Mouse (Mus musculus) liver, embryonic 16.5 days (tissue): ENCODE data around the gene Rhbg. TPM values are rescaled to one million over a fixed set of nuclear protein-coding genes. Genes with fewer than 3 reads are reported as not detected.
"Not testable (repeated sequence)": the region's sequence is repeated elsewhere in the genome, so short reads cannot be mapped to it uniquely, and the experiment has no call there.

Experiments
- ATAC-seq: fragments of 200-750 bp; cut with Nextera tagmentation; 2 replicates; pipeline ENCODE4 v1.8.0; 2017; ENCODE audit warnings: low read depth, mild to moderate bottlenecking, moderate number of reproducible peaks, moderate library complexity
- H3K27ac ChIP-seq: fragments of 300-500 bp; sonication (generic); 2 replicates; pipeline ENCODE4 v1.5.1; 2014; ENCODE audit warnings: mild to moderate bottlenecking, low read length
- H3K27me3 ChIP-seq: fragments of 300-500 bp; sonication (generic); 2 replicates; pipeline ENCODE4 v1.6.1; 2014; ENCODE audit warnings: low read depth, low read length, mixed read lengths; ENCODE audit not compliant: control insufficient read depth, insufficient read depth
- H3K36me3 ChIP-seq: fragments of 300-500 bp; sonication (generic); 2 replicates; pipeline ENCODE4 v1.6.1; 2014; ENCODE audit warnings: mild to moderate bottlenecking; ENCODE audit not compliant: control insufficient read depth, insufficient read depth
- H3K4me1 ChIP-seq: fragments of 300-500 bp; sonication (generic); 2 replicates; pipeline ENCODE4 v1.6.1; 2014; ENCODE audit warnings: low read depth, low read length, mixed read lengths; ENCODE audit not compliant: control insufficient read depth
- H3K4me2 ChIP-seq: fragments of 300-500 bp; sonication (generic); 2 replicates; pipeline ENCODE4 v1.6.1; 2014; ENCODE audit warnings: low read depth, low read length, mixed read lengths
- H3K4me3 ChIP-seq: fragments of 300-500 bp; sonication (generic); 2 replicates; pipeline ENCODE4 v1.5.1; 2014; ENCODE audit warnings: low read depth, mild to moderate bottlenecking, low read length
- H3K9ac ChIP-seq: fragments of 300-500 bp; sonication (generic); 2 replicates; pipeline ENCODE4 v1.6.1; 2014; ENCODE audit warnings: low read depth, low read length
- H3K9me3 ChIP-seq: fragments of 300-500 bp; sonication (generic); replicated peaks from 2 replicates; pipeline ENCODE4 v1.6.1; 2016; ENCODE audit warnings: low read length; ENCODE audit not compliant: control insufficient read depth
- WGBS: fragments of 180-500 bp; shearing (Covaris S2); extraction: QIAGEN DNeasy Blood & Tissue Kit; methylation state at CpG from one replicate; pipeline ENCODE4 v1.1.7; 2014; ENCODE audit not compliant: insufficient replicate concordance; 5-methylcytosine and 5-hydroxymethylcytosine counted together
- polyA plus RNA-seq: library from polyadenylated mRNA; unstranded; fragments of >200 nt; fragmentation: Nextera tagmentation; extraction: Ambion mirVana; gene quantifications from 2 replicates; pipeline ENCODE4 v1.2.1, GENCODE M21; 2015

The Rhbg gene
- polyA plus RNA-seq = 4.8 and 6.3 TPM in 2 replicates

DNA sequence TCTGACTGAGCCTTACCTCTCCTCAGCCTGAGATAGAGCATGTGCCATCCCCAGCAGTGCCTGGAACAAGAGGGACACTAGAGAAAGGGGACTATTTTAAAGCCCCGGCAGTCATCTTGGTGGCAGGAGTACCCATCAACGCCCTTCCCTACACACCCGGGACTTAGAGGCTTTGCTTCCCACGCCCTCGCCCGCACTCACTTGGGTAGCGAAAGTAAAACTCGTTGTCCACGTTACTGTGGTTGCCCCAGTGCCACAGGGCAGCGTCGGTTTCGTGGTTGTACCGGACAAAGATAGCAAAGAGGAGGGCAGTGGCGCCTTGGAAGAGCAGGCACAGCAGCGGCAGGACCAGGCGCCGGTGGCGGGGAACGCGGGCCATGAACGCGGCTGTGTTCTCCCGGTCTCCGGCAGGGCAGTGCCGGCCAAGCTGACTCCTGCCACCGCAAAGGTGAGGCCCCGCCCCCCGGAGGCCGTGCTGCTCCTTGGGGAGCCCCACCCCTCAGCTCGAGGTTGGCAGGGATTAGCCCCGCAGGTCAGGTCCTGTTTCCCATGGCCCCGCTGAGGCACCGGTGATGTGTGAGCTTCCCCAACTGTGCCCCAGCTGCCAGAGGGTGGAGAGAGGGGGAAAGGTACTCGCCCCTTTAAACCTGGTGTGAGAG lies at the start of gene Rhbg:
TSS of gene Rhbg (minus strand) at position 442 of the 659 bp plus-strand sequence.
- H3K4me3 ChIP-seq = peak within 1 kb of the TSS; percentile 55
- H3K27ac ChIP-seq = no peak within 1 kb of the TSS
- no peaks in the 10 kb centered on the region for H3K36me3 ChIP-seq
- ATAC-seq = peak; percentile 41; the same call in 1 of the 2 replicates
- no peak within 1 kb of the TSS for H3K9ac ChIP-seq
- peak within 1 kb of the TSS; percentile 66 for H3K4me2 ChIP-seq
- H3K4me1 ChIP-seq = peaks cover 7% of the 10 kb centered on the region; the same call in 1 of the 2 replicates
- peaks cover 29% of the 10 kb centered on the region for H3K27me3 ChIP-seq
- H3K9me3 ChIP-seq = no peaks in the 10 kb centered on the region
- 3% methylated on average over 34 of the region's 34 CpGs for WGBS

- no peak overlapping the region for H3K4me2 ChIP-seq
- peaks cover 35% of the 10 kb centered on the region for H3K36me3 ChIP-seq
- H3K4me1 ChIP-seq = peaks cover 15% of the 10 kb centered on the region
- ATAC-seq = no peak
- 26% methylated on average over 1 of the region's 1 CpGs for WGBS
- H3K9me3 ChIP-seq = no peaks in the 10 kb centered on the region
- no peak overlapping the region for H3K4me3 ChIP-seq
- H3K27ac ChIP-seq = no peak overlapping the region
- no peaks in the 10 kb centered on the region for H3K27me3 ChIP-seq
- H3K9ac ChIP-seq = no peak overlapping the region
Measured at GRCm38 (mm10) chr3:88299172-88299571, 44.7 kb upstream of the Rhbg start.

DNA sequence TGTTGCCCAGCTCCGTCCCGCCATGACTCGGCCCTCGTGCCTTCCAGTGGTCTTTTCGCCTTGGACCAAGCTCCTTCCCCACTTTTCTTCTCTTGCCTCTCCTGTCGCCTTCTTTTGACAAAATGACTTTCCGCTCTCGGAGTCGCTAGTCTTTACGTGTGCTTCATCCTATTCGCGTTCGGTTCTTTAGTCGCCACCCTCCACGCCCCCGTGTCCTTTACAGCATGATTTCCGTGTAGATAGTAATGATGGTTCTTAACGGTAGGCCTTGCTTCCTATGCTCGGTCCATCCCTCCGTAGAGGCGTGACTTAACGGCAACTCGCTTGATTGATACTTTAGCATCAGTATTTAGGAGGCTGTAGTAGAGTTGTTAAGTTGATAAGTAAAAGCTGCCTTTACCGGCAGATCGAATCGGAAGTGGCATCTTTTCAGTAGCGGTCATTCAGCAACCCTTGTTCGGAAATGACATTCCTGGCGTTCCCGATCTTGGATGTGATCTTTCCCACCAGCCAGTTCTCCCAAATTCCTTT lies 42.9 kb upstream of the Rhbg start:
- peaks cover 15% of the 10 kb centered on the region for H3K4me1 ChIP-seq

DNA sequence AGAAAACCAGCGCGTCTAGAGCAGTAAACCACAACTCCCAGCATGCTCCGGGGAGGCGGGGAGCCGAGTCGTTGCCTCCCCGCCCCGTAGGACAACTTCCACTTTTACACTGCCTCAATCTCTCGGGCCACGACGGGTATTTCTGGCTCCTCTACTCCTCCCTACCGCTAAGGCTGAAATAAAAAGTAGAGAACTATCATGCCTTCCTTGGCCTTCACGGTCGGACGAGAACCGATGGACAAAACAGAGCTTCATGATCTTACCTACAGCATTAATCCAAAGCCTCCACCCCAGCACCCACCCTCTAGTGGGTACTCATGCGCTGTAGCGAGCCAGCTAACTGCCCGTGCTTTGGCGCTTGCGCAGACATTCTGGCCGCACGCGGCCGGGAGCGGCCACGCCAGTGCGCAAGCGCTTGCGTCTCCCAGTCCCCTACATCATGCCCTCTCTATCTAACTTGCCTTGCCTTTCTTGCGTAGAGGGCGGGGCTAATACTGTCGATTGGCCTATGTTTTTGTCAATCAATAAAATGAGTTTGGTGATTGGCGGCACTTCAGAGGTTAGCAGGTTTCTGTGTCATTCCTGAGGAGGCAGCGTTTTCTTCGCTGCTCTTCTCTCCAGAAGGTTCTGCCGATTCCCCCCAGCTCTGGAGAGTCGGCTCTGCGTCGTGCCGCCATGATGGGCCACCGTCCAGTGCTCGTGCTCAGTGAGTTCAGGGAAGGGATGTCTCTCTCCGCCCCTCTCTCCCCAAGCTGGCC lies 42.2 kb upstream of the Rhbg start, which contains the start of the genes Tsacc and Cct3:
TSS of gene Tsacc (minus strand) at position 439 of the 758 bp plus-strand sequence.
TSS of gene Cct3 (plus strand) at position 556 of the 758 bp plus-strand sequence.
- H3K9me3 ChIP-seq = no peaks in the 10 kb centered on the region
- peak; percentile 98 for ATAC-seq
- H3K4me3 ChIP-seq = peak within 1 kb of the TSS; percentile 80
- peaks cover 18% of the 10 kb centered on the region for H3K36me3 ChIP-seq
- H3K4me1 ChIP-seq = peaks cover 15% of the 10 kb centered on the region
- H3K27me3 ChIP-seq = no peaks in the 10 kb centered on the region
- under 1% methylated on average over 44 of the region's 44 CpGs for WGBS
- H3K4me2 ChIP-seq = peak within 1 kb of the TSS; percentile 91
- peak within 1 kb of the TSS; percentile 95 for H3K27ac ChIP-seq
- H3K9ac ChIP-seq = peak within 1 kb of the TSS; percentile 79

More for the DNA sequence above, 42.9 kb upstream of the Rhbg start:
- peak overlapping the region; percentile 90 for H3K27ac ChIP-seq
- no peaks in the 10 kb centered on the region for H3K27me3 ChIP-seq
- peak overlapping the region; percentile 79 for H3K9ac ChIP-seq
- no peaks in the 10 kb centered on the region for H3K9me3 ChIP-seq
- H3K4me3 ChIP-seq = peak overlapping the region; percentile 80
- peak overlapping the region; percentile 78 for H3K4me2 ChIP-seq
- WGBS = under 1% methylated on average over 30 of the region's 30 CpGs
- H3K36me3 ChIP-seq = peaks cover 25% of the 10 kb centered on the region
- 0 out of 2 replicates have a peak, but pooled peaks have one; percentile 7 for ATAC-seq

- peak overlapping the region; percentile 95 for H3K27ac ChIP-seq
- H3K4me2 ChIP-seq = peak overlapping the region; percentile 91
- WGBS = under 1% methylated on average over 12 of the region's 12 CpGs
- peaks cover 14% of the 10 kb centered on the region for H3K36me3 ChIP-seq
- H3K4me3 ChIP-seq = peak overlapping the region; percentile 80
- ATAC-seq = no peak
- no peaks in the 10 kb centered on the region for H3K27me3 ChIP-seq
- H3K9ac ChIP-seq = peak overlapping the region; percentile 73
- H3K9me3 ChIP-seq = no peaks in the 10 kb centered on the region
- peaks cover 15% of the 10 kb centered on the region for H3K4me1 ChIP-seq
Measured at GRCm38 (mm10) chr3:88296110-88296560, 41.6 kb upstream of the Rhbg start.

DNA sequence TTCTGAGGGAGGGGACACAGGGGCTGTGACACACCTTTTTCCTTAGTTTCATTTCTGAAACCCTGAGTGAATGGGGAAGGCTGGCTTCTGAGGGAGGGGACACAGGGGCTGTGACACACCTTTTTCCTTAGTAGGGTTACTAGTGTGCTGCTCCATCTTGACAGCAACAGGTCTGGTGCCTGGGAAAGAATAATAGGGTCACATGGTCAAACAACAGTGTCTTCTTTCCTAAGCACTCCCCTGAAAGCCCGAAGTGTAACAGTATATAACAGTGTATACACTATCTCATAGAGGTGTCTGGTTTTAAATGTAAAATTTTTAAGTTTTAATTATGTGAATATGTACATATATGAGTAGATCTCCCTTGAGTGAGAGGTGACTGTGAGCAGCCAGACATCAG lies 40.8 kb upstream of the Rhbg start:
- H3K4me3 ChIP-seq, ATAC-seq, H3K9me3 ChIP-seq, H3K36me3 ChIP-seq, H3K27me3 ChIP-seq: not testable (repeated sequence)
- peaks cover 15% of the 10 kb centered on the region for H3K4me1 ChIP-seq
- peak overlapping the region; percentile 91 for H3K4me2 ChIP-seq
- 0 out of 2 replicates have a peak overlapping the region, but pooled peaks have one; percentile 28 for H3K27ac ChIP-seq
- 35% methylated on average over 1 of the region's 1 CpGs for WGBS
- peak overlapping the region; percentile 51 for H3K9ac ChIP-seq

DNA sequence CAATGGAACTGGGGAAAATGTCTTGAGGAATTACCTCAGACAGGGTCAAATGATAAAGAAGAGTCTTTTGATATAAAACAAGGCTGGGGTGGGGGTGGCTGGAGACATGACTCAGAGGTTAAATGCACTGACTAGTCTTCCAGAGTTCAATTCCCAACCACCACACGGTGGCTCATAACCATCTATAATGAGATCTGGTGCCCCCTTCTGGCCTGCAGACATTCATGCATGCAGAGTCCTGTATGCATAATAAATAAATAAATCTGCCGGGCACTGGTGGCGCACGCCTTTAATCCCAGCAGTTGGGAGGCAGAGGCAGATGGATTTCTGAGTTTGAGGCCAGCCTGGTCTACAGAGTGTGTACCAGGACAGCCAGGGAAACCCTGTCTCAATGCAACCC lies 37.5 kb upstream of the Rhbg start:
- no peak overlapping the region for H3K27ac ChIP-seq
- no peak overlapping the region for H3K4me2 ChIP-seq
- H3K9ac ChIP-seq = no peak overlapping the region
- no peaks in the 10 kb centered on the region for H3K27me3 ChIP-seq
- 39% methylated on average over 4 of the region's 4 CpGs for WGBS
- H3K4me1 ChIP-seq = peaks cover 5% of the 10 kb centered on the region
- no peaks in the 10 kb centered on the region for H3K36me3 ChIP-seq
- no peak overlapping the region for H3K4me3 ChIP-seq
- no peak for ATAC-seq
- no peaks in the 10 kb centered on the region for H3K9me3 ChIP-seq

GRCm38 (mm10) chr3:88288133-88288713 lies 33.7 kb upstream of the Rhbg start:
- not testable (repeated sequence) for H3K4me3 ChIP-seq, ATAC-seq, H3K36me3 ChIP-seq, H3K4me2 ChIP-seq, H3K9me3 ChIP-seq, H3K27ac ChIP-seq, H3K9ac ChIP-seq, H3K27me3 ChIP-seq, H3K4me1 ChIP-seq
- 63% methylated on average over 8 of the region's 10 CpGs for WGBS
